Mouse (Mus musculus) limb, embryonic 14.5 days (tissue): Measurements from ENCODE around the gene Snx22. TPM values are rescaled to one million over a fixed set of nuclear protein-coding genes. Genes with fewer than 3 reads are reported as not detected.

Source experiments
- ATAC-seq: fragments of 200-750 bp; cut with Nextera tagmentation; 2 replicates; pipeline ENCODE4 v1.8.0; 2017; ENCODE audit warnings: low read depth, moderate number of reproducible peaks, moderate TSS enrichment; ENCODE audit not compliant: low FRiP score
- DNase-seq: peaks from one replicate; pipeline ENCODE4 v3.0.0-alpha.2; 2015; ENCODE audit warnings: low spot score
- H3K27ac ChIP-seq: fragments of 300-500 bp; sonication (generic); replicated peaks from 2 replicates; pipeline ENCODE4 v1.5.1; 2014; ENCODE audit warnings: low read depth, mild to moderate bottlenecking, low read length, moderate library complexity, mixed read lengths
- H3K27me3 ChIP-seq: fragments of 300-500 bp; sonication (generic); 2 replicates; pipeline ENCODE4 v1.6.1; 2014; ENCODE audit warnings: low read length, mixed read lengths; ENCODE audit not compliant: control insufficient read depth, insufficient read depth
- H3K36me3 ChIP-seq: fragments of 300-500 bp; sonication (generic); 2 replicates; pipeline ENCODE4 v1.6.1; 2014; ENCODE audit warnings: mild to moderate bottlenecking, low read length, moderate library complexity, mixed read lengths; ENCODE audit not compliant: control insufficient read depth, insufficient read depth
- H3K4me1 ChIP-seq: fragments of 300-500 bp; sonication (generic); 2 replicates; pipeline ENCODE4 v1.6.1; 2014; ENCODE audit warnings: antibody characterized with exemption, low read length, mixed read lengths; ENCODE audit not compliant: control insufficient read depth, insufficient read depth
- H3K4me2 ChIP-seq: fragments of 300-500 bp; sonication (generic); replicated peaks from 2 replicates; pipeline ENCODE4 v1.6.1; 2014; ENCODE audit warnings: low read depth, mild to moderate bottlenecking, low read length, moderate library complexity; ENCODE audit not compliant: severe bottlenecking
- H3K4me3 ChIP-seq: fragments of 300-500 bp; sonication (generic); replicated peaks from 2 replicates; pipeline ENCODE4 v1.5.1; 2014; ENCODE audit warnings: low read length
- H3K9ac ChIP-seq: fragments of 300-500 bp; sonication (generic); 2 replicates; pipeline ENCODE4 v1.6.1; 2014; ENCODE audit warnings: mild to moderate bottlenecking, low read depth, low read length, moderate library complexity; ENCODE audit not compliant: severe bottlenecking
- H3K9me3 ChIP-seq: fragments of 300-500 bp; sonication (generic); 2 replicates; pipeline ENCODE4 v1.6.1; 2016; ENCODE audit warnings: low read length; ENCODE audit not compliant: control insufficient read depth
- POLR2A ChIP-seq: fragments of 200-500 bp; IDR thresholded peaks from 2 replicates; pipeline ENCODE4 v1.8.0; 2012; ENCODE audit warnings: inconsistent platforms, mild to moderate bottlenecking, moderate library complexity, borderline replicate concordance; ENCODE audit not compliant: insufficient read depth, insufficient read length; ENCODE audit errors: extremely low read depth
- WGBS: fragments of 180-500 bp; shearing (Covaris S2); extraction: QIAGEN DNeasy Blood & Tissue Kit; methylation state at CpG from one replicate; pipeline ENCODE4 v1.1.7; 2014; 5-methylcytosine and 5-hydroxymethylcytosine counted together
- polyA plus RNA-seq, 2 experiments: library from polyadenylated mRNA; depleted of rRNA in 1 of 2; stranded (reverse) in 1 of 2; unstranded in 1 of 2; fragments of >200 nt; fragmentation: Nextera tagmentation in 1 of 2; extraction: Ambion mirVana in 1 of 2; gene quantifications; 2 replicates each; pipeline versions ENCODE4 v1.2.1 to v1.2.3; 2012 to 2014

Snx22 gene
- polyA plus RNA-seq, 2 experiments = 3.1 to 5.0 TPM

DNA sequence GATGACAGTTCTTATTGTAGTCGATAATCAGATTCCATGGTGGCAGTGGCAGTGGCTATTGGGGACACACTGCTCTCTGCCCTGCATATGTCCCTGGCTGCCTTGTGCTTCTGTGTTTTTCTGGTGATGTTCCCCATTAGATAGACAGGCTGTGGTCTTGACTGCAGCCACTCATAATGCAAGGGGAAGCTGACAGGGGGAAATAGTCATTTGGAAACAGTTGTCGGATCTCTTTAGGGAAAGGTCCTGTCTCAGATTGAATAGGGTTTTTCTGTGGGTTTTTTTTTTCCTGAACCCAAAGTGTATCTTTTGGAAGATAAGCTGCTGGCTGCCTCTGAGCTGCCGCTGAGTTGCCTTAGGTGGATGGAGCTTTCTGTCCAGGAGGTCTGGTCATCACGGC lies 12.5 kb upstream of the Snx22 start:
- H3K27me3 ChIP-seq = no peaks in the 10 kb centered on the region
- H3K27ac ChIP-seq = no peak overlapping the region
- 88% methylated on average over 4 of the region's 4 CpGs for WGBS
- TF ChIP-seq POLR2A = no peak
- H3K4me3 ChIP-seq = no peak overlapping the region
- H3K4me1 ChIP-seq = peaks cover 3% of the 10 kb centered on the region; the same call in 1 of the 2 replicates
- no peaks in the 10 kb centered on the region for H3K9me3 ChIP-seq
- DNase-seq (no peak), ATAC-seq (no peak)
- H3K9ac ChIP-seq = no peak overlapping the region
- H3K36me3 ChIP-seq = peaks cover 9% of the 10 kb centered on the region
- no peak overlapping the region for H3K4me2 ChIP-seq

- DNase-seq = no peak
- no peaks in the 10 kb centered on the region for H3K9me3 ChIP-seq
- no peak overlapping the region for H3K27ac ChIP-seq
- ATAC-seq = no peak
- H3K4me2 ChIP-seq = no peak overlapping the region
- TF ChIP-seq POLR2A = no peak
- no peaks in the 10 kb centered on the region for H3K36me3 ChIP-seq
- H3K4me1 ChIP-seq = peaks cover 3% of the 10 kb centered on the region; the same call in 1 of the 2 replicates
- WGBS = 67% methylated on average over 3 of the region's 3 CpGs
- H3K27me3 ChIP-seq = no peaks in the 10 kb centered on the region
- no peak overlapping the region for H3K4me3 ChIP-seq
- H3K9ac ChIP-seq = no peak overlapping the region
Measured at GRCm38 (mm10) chr9:66080804-66081459, 11.4 kb upstream of the Snx22 start.

- peak overlapping the region; percentile 81 for H3K27ac ChIP-seq
- H3K4me3 ChIP-seq = no peak overlapping the region
- H3K9me3 ChIP-seq = no peaks in the 10 kb centered on the region
- no peaks in the 10 kb centered on the region for H3K27me3 ChIP-seq
- H3K9ac ChIP-seq = 0 out of 2 replicates have a peak overlapping the region, but pooled peaks have one; percentile 12
- ATAC-seq = peak; percentile 70
- H3K4me2 ChIP-seq = peak overlapping the region; percentile 28; the same call in 1 of the 2 replicates
- peak; percentile 56 for DNase-seq
- WGBS = 9% methylated on average over 14 of the region's 14 CpGs
- no peak for TF ChIP-seq POLR2A
- H3K36me3 ChIP-seq = no peaks in the 10 kb centered on the region
- H3K4me1 ChIP-seq = peaks cover 3% of the 10 kb centered on the region; the same call in 1 of the 2 replicates
Measured at GRCm38 (mm10) chr9:66078493-66078892, 9.0 kb upstream of the Snx22 start.

- ATAC-seq (no peak), DNase-seq (no peak)
- Histone ChIP-seq H3K4me3 (no peak overlapping the region), H3K9me3 (no peaks in the 10 kb centered on the region), H3K4me1 (peaks cover 3% of the 10 kb centered on the region; the same call in 1 of the 2 replicates), H3K27ac (peak overlapping the region; percentile 81), H3K4me2 (peak overlapping the region; percentile 28; the same call in 1 of the 2 replicates), H3K9ac (0 out of 2 replicates have a peak overlapping the region, but pooled peaks have one; percentile 12), H3K36me3 (no peaks in the 10 kb centered on the region), H3K27me3 (no peaks in the 10 kb centered on the region)
- WGBS = 74% methylated on average over 3 of the region's 3 CpGs
- TF ChIP-seq POLR2A = no peak
Measured at GRCm38 (mm10) chr9:66078072-66078471, 8.6 kb upstream of the Snx22 start.

DNA sequence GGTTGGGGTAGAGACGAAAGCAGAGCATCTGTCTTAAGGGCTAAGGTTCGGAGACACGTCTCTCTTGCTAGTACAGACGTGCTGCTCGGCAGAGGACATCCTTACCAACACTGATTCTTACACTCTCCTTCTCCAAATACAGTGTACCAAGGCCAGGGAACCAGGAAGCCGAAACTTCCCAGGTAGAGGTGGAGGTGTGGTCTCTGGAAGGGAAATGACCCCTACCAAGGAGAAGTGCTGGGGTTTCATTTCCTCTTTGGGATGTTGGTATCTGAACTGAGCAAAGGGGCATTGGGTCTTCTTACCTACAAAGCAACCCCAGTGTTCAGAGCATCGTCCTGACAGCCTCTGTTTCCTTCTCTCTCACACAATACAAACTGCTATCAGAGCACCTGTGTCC lies 3.2 kb upstream of the Snx22 start:
- H3K9me3 ChIP-seq = no peaks in the 10 kb centered on the region
- H3K27me3 ChIP-seq = peaks cover 21% of the 10 kb centered on the region; the same call in 1 of the 2 replicates
- H3K4me2 ChIP-seq = no peak overlapping the region
- DNase-seq = no peak
- H3K4me1 ChIP-seq = no peaks in the 10 kb centered on the region
- no peak for ATAC-seq
- H3K27ac ChIP-seq = no peak overlapping the region
- no peak overlapping the region for H3K4me3 ChIP-seq
- H3K36me3 ChIP-seq = no peaks in the 10 kb centered on the region
- 90% methylated on average over 7 of the region's 7 CpGs for WGBS
- no peak for TF ChIP-seq POLR2A
- H3K9ac ChIP-seq = no peak overlapping the region
